Mouse (Mus musculus): ENCODE data around the gene Klhl10. TPM values are rescaled to one million over a fixed set of nuclear protein-coding genes. Genes with fewer than 3 reads are reported as not detected.

Gene Klhl10
- total and polyA plus RNA-seq, 2 experiments from 2014 or later = 0.39 to 0.42 TPM

DNA sequence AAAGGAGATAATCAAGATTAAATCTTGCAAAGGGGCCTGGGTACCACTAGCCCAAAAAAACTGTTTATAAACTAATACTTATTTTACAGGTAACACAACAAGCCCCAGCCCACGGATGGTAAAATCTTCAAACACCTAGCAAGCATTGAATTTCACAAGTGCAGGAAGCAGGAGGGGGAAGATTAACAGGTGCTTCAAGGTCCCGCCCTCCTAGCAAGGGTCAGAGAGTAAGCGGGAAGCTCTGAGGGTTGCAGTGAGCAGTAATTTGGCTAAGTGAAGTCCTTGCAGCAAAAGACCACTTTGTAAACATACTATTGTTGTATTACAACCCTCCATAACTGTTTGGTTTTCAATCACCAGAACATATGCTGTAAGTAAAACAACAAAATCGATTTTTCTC lies 15.5 kb downstream of the Klhl10 start:
- Histone ChIP-seq H3K4me1 (ENCODE audit: insufficient read depth, low read length) (no peaks in the 10 kb centered on the region), H3K9me3 (ENCODE audit: low read length) (no peaks in the 10 kb centered on the region), H3K27me3 (ENCODE audit: insufficient read depth, low read length) (no peaks in the 10 kb centered on the region), H3K4me3 (ENCODE audit: low read length) (no peak overlapping the region), H3K4me2 (ENCODE audit: low read depth, low read length) (no peak overlapping the region), H3K27ac (no peak overlapping the region), H3K9ac (replicated peaks; ENCODE audit: low read length) (no peak overlapping the region), H3K36me3 (ENCODE audit: insufficient read depth, low read length) (no peaks in the 10 kb centered on the region)
- WGBS = 90% methylated on average over 4 of the region's 4 CpGs
- no peak for TF ChIP-seq CTCF (IDR thresholded peaks at IDR 0.05; ENCODE audit: low read depth)
- ATAC-seq (no peak), DNase-seq (ENCODE audit: low spot score) (no peak)

DNA sequence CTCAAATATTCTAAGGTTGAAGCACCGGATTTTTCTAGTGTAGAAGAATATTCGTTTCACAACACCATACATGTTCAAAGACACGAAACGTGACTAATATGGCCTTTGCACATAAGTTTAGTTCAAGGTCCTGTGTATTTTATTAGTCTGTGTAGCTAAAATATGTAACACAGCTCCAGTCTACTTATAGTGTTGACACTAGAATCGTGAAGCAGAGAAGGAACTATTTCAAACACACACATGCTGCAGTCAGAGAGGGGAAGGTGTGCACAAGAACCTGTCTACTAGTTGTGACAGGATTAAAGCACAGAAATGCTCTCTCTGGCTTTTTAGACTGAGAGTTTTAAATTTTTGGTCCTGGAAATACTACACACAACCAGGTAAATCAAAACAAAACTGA lies 16.0 kb downstream of the Klhl10 start:
- no peak overlapping the region for H3K9ac ChIP-seq (replicated peaks; ENCODE audit: low read length)
- H3K4me1 ChIP-seq (ENCODE audit: insufficient read depth, low read length) = no peaks in the 10 kb centered on the region
- H3K36me3 ChIP-seq (ENCODE audit: insufficient read depth, low read length) = no peaks in the 10 kb centered on the region; the same call in 1 of the 2 replicates
- no peak for DNase-seq (ENCODE audit: low spot score)
- no peak for TF ChIP-seq CTCF (IDR thresholded peaks at IDR 0.05; ENCODE audit: low read depth)
- H3K27ac ChIP-seq = no peak overlapping the region
- no peaks in the 10 kb centered on the region for H3K27me3 ChIP-seq (ENCODE audit: insufficient read depth, low read length)
- no peak overlapping the region for H3K4me3 ChIP-seq (ENCODE audit: low read length)
- ATAC-seq = no peak
- whole genome bisulfite sequencing = 93% methylated on average over 5 of the region's 5 CpGs
- no peaks in the 10 kb centered on the region for H3K9me3 ChIP-seq (ENCODE audit: low read length)
- H3K4me2 ChIP-seq (ENCODE audit: low read depth, low read length) = no peak overlapping the region

DNA sequence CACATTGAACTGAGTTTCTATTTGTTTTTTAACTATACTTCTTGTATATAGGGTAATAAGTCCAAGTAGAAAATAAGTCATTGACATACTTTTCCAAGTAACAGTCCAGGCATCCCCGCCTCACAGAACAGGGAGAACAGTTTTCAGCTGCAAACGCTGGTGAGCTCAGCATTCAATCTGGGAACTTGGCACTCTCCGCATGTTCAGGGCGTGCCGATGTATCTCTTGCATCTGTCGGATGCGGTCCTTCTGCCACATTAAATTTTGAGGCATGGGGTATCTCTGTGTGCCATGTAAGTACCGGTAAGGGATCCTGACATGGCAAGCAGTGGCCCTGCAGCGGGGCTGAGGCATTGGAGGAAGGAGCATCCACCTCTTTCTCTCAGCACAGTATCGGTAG lies 21.0 kb downstream of the Klhl10 start:
- H3K4me2 ChIP-seq (ENCODE audit: low read depth, low read length) = no peak overlapping the region
- no peaks in the 10 kb centered on the region for H3K27me3 ChIP-seq (ENCODE audit: insufficient read depth, low read length)
- H3K9ac ChIP-seq (replicated peaks; ENCODE audit: low read length) = no peak overlapping the region
- no peaks in the 10 kb centered on the region for H3K4me1 ChIP-seq (ENCODE audit: insufficient read depth, low read length)
- no peak for TF ChIP-seq CTCF (IDR thresholded peaks at IDR 0.05; ENCODE audit: low read depth)
- 83% methylated on average over 10 of the region's 10 CpGs for WGBS
- peaks cover 6% of the 10 kb centered on the region; the same call in 1 of the 2 replicates for H3K36me3 ChIP-seq (ENCODE audit: insufficient read depth, low read length)
- DNase-seq (ENCODE audit: low spot score) (no peak), ATAC-seq (no peak)
- no peaks in the 10 kb centered on the region for H3K9me3 ChIP-seq (ENCODE audit: low read length)
- H3K27ac ChIP-seq = no peak overlapping the region
- H3K4me3 ChIP-seq (ENCODE audit: low read length) = no peak overlapping the region

DNA sequence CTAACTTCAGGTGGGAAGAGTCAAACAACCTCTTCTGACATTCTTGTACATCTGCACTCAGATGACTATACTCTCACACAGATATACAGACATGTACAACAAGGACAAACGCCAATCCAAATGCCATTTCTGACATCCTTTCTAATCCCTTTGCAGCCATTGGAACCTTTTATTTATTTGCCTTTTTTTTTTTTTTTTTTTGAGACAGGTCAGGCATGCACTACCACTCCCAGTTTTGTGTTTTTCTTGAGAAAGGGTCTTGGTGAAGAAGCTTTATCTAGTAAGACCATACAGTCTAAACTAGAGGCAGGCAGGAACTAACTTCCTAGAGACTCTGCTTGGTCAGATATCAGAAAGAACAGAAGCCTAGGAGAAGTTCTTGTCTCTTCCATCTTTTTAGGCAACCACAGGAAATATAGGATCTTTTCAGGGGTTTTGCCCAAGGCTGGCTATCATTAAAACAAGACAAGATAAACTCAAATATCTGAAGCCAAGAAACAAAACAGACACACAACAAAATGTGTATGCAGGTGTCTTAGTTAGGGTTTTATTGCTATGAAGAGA lies 23.6 kb downstream of the Klhl10 start:
- no peak overlapping the region for H3K4me2 ChIP-seq (ENCODE audit: low read depth, low read length)
- H3K27ac ChIP-seq = no peak overlapping the region
- no peak for DNase-seq (ENCODE audit: low spot score)
- H3K4me1 ChIP-seq (ENCODE audit: insufficient read depth, low read length) = 0 out of 2 replicates have a peak, but pooled peaks cover 7% of the 10 kb centered on the region
- TF ChIP-seq CTCF (IDR thresholded peaks at IDR 0.05; ENCODE audit: low read depth) = no peak
- no peak overlapping the region for H3K4me3 ChIP-seq (ENCODE audit: low read length)
- no peak overlapping the region for H3K9ac ChIP-seq (replicated peaks; ENCODE audit: low read length)
- H3K9me3 ChIP-seq (ENCODE audit: low read length) = no peaks in the 10 kb centered on the region
- no peak for ATAC-seq
- no peaks in the 10 kb centered on the region for H3K27me3 ChIP-seq (ENCODE audit: insufficient read depth, low read length)
- 92% methylated on average over 1 of the region's 1 CpGs for WGBS
- H3K36me3 ChIP-seq (ENCODE audit: insufficient read depth, low read length) = peaks cover 6% of the 10 kb centered on the region; the same call in 1 of the 2 replicates

DNA sequence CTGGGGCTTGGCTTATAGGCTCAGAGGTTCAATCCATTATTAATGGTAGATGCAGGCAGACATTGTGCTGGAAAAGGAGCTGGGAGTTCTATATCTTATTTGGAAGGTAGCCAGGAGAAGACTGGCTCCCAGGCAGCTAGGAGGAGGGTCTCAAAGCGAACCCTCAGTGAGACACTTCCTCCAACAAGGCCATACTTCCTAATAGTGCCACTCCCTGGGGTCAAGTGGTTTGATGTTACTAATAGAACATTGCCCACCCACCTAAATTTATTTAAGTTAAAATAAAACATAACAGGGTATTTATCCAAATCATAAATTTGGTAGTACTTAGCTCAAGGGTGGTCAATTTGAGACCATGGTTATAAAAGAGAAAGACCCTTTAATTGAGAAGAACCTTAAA lies 24.1 kb downstream of the Klhl10 start:
- H3K27me3 ChIP-seq (ENCODE audit: insufficient read depth, low read length) = no peaks in the 10 kb centered on the region
- DNase-seq (ENCODE audit: low spot score) (no peak), ATAC-seq (no peak)
- H3K4me3 ChIP-seq (ENCODE audit: low read length) = no peak overlapping the region
- no peak overlapping the region for H3K27ac ChIP-seq
- TF ChIP-seq CTCF (IDR thresholded peaks at IDR 0.05; ENCODE audit: low read depth) = no peak
- H3K36me3 ChIP-seq (ENCODE audit: insufficient read depth, low read length) = peaks cover 6% of the 10 kb centered on the region; the same call in 1 of the 2 replicates
- H3K4me1 ChIP-seq (ENCODE audit: insufficient read depth, low read length) = 0 out of 2 replicates have a peak, but pooled peaks cover 9% of the 10 kb centered on the region
- H3K4me2 ChIP-seq (ENCODE audit: low read depth, low read length) = no peak overlapping the region
- H3K9me3 ChIP-seq (ENCODE audit: low read length) = no peaks in the 10 kb centered on the region
- 93% methylated on average over 1 of the region's 1 CpGs for WGBS
- no peak overlapping the region for H3K9ac ChIP-seq (replicated peaks; ENCODE audit: low read length)

DNA sequence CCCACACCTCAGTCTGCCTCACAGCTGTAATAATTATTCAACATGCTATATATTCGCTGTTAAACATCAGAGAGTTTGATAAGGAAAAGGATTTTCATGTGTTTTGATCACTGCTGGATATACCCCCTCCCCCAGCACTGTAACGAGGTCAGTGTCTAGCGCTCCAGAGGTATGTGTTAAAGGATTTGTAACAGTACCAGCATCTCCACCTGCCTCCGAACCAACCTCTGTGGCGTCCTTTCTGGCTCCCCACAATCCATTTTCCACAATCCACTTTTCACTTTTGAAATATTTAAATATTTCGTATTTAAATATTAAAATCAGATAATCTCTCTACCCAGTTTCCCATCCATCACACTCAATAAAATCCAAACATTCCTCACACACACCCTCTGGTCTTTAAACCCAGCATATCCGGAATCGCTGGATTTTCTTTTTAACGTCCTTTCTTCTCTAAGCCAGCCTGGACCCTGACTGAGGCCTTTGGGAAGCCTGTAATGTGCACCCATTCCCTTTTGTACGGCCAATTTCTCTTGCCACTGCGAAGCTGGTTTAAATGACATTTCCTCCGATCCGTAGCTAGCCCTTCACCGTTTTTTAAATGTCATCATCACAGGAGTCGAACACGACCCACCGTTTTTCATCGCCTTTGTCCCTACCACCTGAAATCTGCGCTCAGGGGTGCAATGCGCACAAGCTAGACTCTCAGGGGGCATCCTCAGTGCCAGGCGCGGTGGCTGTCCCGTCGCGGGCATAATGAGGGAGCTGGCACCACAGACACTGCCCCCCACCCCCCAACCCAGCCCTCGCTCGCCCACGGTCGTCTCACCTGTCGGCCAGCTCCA lies 29.9 kb downstream of the Klhl10 start:
- no peaks in the 10 kb centered on the region for H3K9me3 ChIP-seq (ENCODE audit: low read length)
- peaks cover 6% of the 10 kb centered on the region; the same call in 1 of the 2 replicates for H3K36me3 ChIP-seq (ENCODE audit: insufficient read depth, low read length)
- ATAC-seq (peak; percentile 7; the same call in 1 of the 2 replicates), DNase-seq (ENCODE audit: low spot score) (peak; percentile 26)
- 3% methylated on average over 30 of the region's 30 CpGs for WGBS
- H3K4me2 ChIP-seq (ENCODE audit: low read depth, low read length) = peak overlapping the region; percentile 85
- peak overlapping the region; percentile 97 for H3K9ac ChIP-seq (replicated peaks; ENCODE audit: low read length)
- H3K4me1 ChIP-seq (ENCODE audit: insufficient read depth, low read length) = 0 out of 2 replicates have a peak, but pooled peaks cover 9% of the 10 kb centered on the region
- no peak for TF ChIP-seq CTCF (IDR thresholded peaks at IDR 0.05; ENCODE audit: low read depth)
- H3K27ac ChIP-seq = peak overlapping the region; percentile 93
- H3K4me3 ChIP-seq (ENCODE audit: low read length) = peak overlapping the region; percentile 95
- no peaks in the 10 kb centered on the region for H3K27me3 ChIP-seq (ENCODE audit: insufficient read depth, low read length)
